Mouse (Mus musculus): ENCODE results near the gene Sqor.

GRCm38 (mm10) chr2:122779967-122780366, 14.9 kb downstream of the Sqor start:
- 0 out of 2 replicates have a peak, but pooled peaks have one; percentile 6 for TF ChIP-seq CTCF (IDR thresholded peaks at IDR 0.05; ENCODE audit: low read depth)
- TF ChIP-seq EP300 (optimal IDR thresholded peaks at IDR 0.05), result no peak

All from stomach, postnatal 0 days (tissue).